Mouse (Mus musculus) intestine, postnatal 0 days (tissue): Measurements from ENCODE around the gene Smyd4. TPM values are rescaled to one million over a fixed set of nuclear protein-coding genes. Genes with fewer than 3 reads are reported as not detected.
"Not testable (repeated sequence)": the region's sequence is repeated elsewhere in the genome, so short reads cannot be mapped to it uniquely, and the experiment has no call there.

ENCODE experiments used
- ATAC-seq: fragments of 200-750 bp; cut with Nextera tagmentation; 2 replicates; pipeline ENCODE4 v1.8.0; 2017; ENCODE audit warnings: mild to moderate bottlenecking, moderate TSS enrichment, moderate library complexity
- H3K27ac ChIP-seq: fragments of 300-500 bp; sonication (generic); 2 replicates; pipeline ENCODE4 v1.5.1; 2014; ENCODE audit warnings: mild to moderate bottlenecking, low read depth, low read length, moderate library complexity
- H3K27me3 ChIP-seq: fragments of 300-500 bp; sonication (generic); replicated peaks from 2 replicates; pipeline ENCODE4 v1.6.1; 2014; ENCODE audit warnings: low read length, mixed read lengths; ENCODE audit not compliant: control insufficient read depth, insufficient read depth
- H3K36me3 ChIP-seq: fragments of 300-500 bp; sonication (generic); 2 replicates; pipeline ENCODE4 v1.6.1; 2014; ENCODE audit warnings: mild to moderate bottlenecking, moderate library complexity; ENCODE audit not compliant: control insufficient read depth, insufficient read depth
- H3K4me1 ChIP-seq: fragments of 300-500 bp; sonication (generic); replicated peaks from 2 replicates; pipeline ENCODE4 v1.6.1; 2014; ENCODE audit warnings: antibody characterized with exemption, low read length, mixed read lengths; ENCODE audit not compliant: control insufficient read depth, insufficient read depth
- H3K4me2 ChIP-seq: fragments of 300-500 bp; sonication (generic); replicated peaks from 2 replicates; pipeline ENCODE4 v1.6.1; 2014; ENCODE audit warnings: low read depth, mild to moderate bottlenecking, moderate library complexity
- H3K4me3 ChIP-seq: fragments of 300-500 bp; sonication (generic); 2 replicates; pipeline ENCODE4 v1.5.1; 2014; ENCODE audit warnings: low read depth, low read length
- H3K9ac ChIP-seq: fragments of 300-500 bp; sonication (generic); 2 replicates; pipeline ENCODE4 v1.6.1; 2014; ENCODE audit warnings: mild to moderate bottlenecking, low read depth, low read length
- H3K9me3 ChIP-seq: fragments of 300-500 bp; sonication (generic); 2 replicates; pipeline ENCODE4 v1.6.1; 2016; ENCODE audit warnings: mixed run types; ENCODE audit not compliant: control insufficient read depth
- CTCF ChIP-seq: sonication (generic); IDR thresholded peaks from 2 replicates; pipeline ENCODE4 v1.5.1; 2016; ENCODE audit warnings: low read depth, mild to moderate bottlenecking, control low read depth, antibody characterized with exemption, moderate library complexity
- WGBS: fragments of 180-500 bp; shearing (Covaris S2); extraction: QIAGEN DNeasy Blood & Tissue Kit; methylation state at CpG from one replicate; pipeline ENCODE4 v1.1.7; 2014; 5-methylcytosine and 5-hydroxymethylcytosine counted together
- polyA plus RNA-seq: library from polyadenylated mRNA; unstranded; fragments of >200 nt; fragmentation: Nextera tagmentation; extraction: Ambion mirVana; gene quantifications from 2 replicates; pipeline ENCODE4 v1.2.1, GENCODE M21; 2015

Smyd4 gene
- polyA plus RNA-seq, 1 experiment from 2014 or later: 3.1 TPM

DNA sequence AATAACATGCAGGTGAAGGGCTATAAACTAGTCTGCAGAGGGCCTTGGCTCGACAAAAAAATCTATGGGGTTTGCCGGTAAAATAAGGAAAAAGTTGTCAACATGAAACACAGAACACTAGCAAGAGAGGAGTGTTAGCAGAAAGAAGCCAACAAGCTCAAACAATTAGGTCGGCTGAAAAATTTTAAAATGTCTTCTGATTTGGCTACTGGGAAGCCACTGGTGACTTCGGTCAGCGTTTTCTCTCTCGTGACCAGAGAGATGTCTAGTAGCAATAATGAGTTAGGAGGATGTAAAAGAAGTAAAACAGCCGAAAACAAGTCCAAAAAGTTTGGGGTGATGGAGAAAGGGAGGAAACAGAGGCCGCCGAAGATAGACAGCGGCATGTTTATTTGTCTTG lies 637 bp upstream of the Smyd4 start:
- Histone ChIP-seq H3K4me1 (no peaks in the 10 kb centered on the region), H3K27me3 (no peaks in the 10 kb centered on the region), H3K4me2 (peak overlapping the region; percentile 89), H3K36me3 (no peaks in the 10 kb centered on the region), H3K4me3 (peak overlapping the region; percentile 76), H3K9ac (peak overlapping the region; percentile 66), H3K9me3 (no peaks in the 10 kb centered on the region), H3K27ac (0 out of 2 replicates have a peak overlapping the region, but pooled peaks have one; percentile 46)
- TF ChIP-seq CTCF: no peak
- under 1% methylated on average over 10 of the region's 10 CpGs for WGBS
- ATAC-seq: no peak

DNA sequence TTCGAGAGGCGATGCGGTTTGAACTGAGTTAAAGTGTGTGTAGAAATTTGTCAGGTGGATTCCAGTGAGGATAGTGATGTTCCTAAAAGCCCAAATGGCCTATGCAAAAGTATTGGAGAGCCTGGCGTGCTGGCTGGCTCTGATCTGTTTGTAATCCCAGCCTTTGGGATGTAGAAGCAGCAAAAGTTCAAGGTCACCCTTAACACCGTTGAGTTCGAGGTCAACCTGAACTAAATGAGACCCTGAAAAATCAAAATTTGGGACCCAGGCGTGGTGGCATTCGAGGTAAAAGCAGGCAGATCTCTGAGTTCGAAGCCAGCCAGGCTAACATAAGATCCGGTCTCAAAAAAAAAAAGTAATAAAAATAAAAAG lies 643 bp downstream of the Smyd4 start:
- no peaks in the 10 kb centered on the region for H3K27me3 ChIP-seq
- H3K4me2 ChIP-seq: peak overlapping the region; percentile 89
- H3K9ac ChIP-seq: peak overlapping the region; percentile 66
- H3K4me1 ChIP-seq: no peaks in the 10 kb centered on the region
- peak overlapping the region; percentile 76 for H3K4me3 ChIP-seq
- no peak for TF ChIP-seq CTCF
- no peaks in the 10 kb centered on the region for H3K9me3 ChIP-seq
- peak overlapping the region; percentile 46; the same call in 1 of the 2 replicates for H3K27ac ChIP-seq
- WGBS: 45% methylated on average over 10 of the region's 10 CpGs
- no peak for ATAC-seq
- no peaks in the 10 kb centered on the region for H3K36me3 ChIP-seq

DNA sequence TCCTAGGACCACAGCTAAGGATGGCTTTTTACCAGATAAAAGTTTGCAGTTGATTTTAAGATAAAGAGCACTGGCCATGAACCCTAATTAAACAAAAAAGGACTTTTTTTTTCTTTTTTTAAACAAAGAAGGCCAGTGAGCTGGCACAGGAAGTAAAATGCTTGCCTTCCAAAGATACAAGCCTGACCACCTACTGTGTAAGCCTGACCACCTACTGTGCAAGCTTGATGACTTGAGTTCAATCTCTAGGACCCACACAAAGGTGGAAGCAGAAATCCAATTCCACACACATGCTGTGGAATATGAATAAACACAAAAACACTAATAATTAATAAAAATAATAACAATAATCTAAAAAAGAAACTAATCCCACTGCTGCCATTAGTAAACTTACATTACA lies 3.0 kb downstream of the Smyd4 start:
- Histone ChIP-seq H3K27ac (no peak overlapping the region), H3K9ac (no peak overlapping the region), H3K27me3 (no peaks in the 10 kb centered on the region), H3K4me2 (no peak overlapping the region), H3K9me3 (no peaks in the 10 kb centered on the region), H3K36me3 (no peaks in the 10 kb centered on the region), H3K4me3 (no peak overlapping the region), H3K4me1 (no peaks in the 10 kb centered on the region)
- no peak for ATAC-seq
- TF ChIP-seq CTCF: no peak

DNA sequence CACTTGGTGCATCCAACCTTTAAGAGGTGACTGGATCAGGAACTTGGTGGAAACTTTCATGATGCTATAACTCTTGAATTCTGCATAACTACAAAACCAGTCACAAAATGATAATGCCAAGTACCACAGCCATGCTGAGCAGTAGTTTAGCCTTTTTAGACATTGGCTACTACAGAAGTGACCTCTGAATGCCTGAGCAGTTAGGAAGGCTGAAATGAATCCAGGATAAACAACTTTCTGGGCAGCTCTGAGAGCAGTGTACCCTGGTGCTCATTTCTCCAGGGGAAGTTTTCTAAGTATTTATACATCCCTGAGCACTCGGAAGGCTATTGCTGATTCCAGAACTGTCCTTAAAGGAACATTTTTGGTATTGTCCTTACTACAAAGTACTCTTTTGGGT lies 7.2 kb downstream of the Smyd4 start:
- Histone ChIP-seq H3K4me2 (no peak overlapping the region), H3K4me1 (no peaks in the 10 kb centered on the region), H3K27ac (no peak overlapping the region), H3K9me3 (no peaks in the 10 kb centered on the region), H3K4me3 (no peak overlapping the region), H3K9ac (no peak overlapping the region), H3K36me3 (no peaks in the 10 kb centered on the region), H3K27me3 (no peaks in the 10 kb centered on the region)
- no peak for ATAC-seq
- TF ChIP-seq CTCF: no peak
- WGBS: 74% methylated on average over 1 of the region's 1 CpGs

DNA sequence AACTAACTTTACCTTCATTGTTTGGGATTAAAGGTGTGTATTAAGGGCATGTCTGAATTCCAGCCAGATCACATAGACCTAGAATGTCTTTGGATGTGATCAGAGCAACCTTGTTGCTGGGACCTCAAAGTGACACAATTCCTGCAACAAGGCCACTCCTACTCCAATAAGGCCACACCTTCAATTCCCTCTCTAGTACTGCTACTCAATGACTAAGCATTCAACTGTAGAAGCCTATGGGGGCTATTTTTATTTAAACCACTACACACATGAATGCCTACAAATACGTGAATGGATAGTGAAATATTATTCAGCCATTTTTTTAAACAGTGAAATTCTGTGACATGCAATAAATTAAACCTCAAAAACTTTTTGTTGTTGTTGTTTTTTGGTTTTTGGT lies 28.9 kb downstream of the Smyd4 start:
- Histone ChIP-seq H3K36me3 (no peaks in the 10 kb centered on the region; the same call in 1 of the 2 replicates), H3K9me3 (no peaks in the 10 kb centered on the region), H3K4me2 (no peak overlapping the region), H3K4me1 (no peaks in the 10 kb centered on the region), H3K9ac (no peak overlapping the region), H3K27me3 (no peaks in the 10 kb centered on the region), H3K27ac (no peak overlapping the region), H3K4me3 (no peak overlapping the region)
- 90% methylated on average over 1 of the region's 1 CpGs for WGBS
- TF ChIP-seq CTCF: no peak
- no peak for ATAC-seq

DNA sequence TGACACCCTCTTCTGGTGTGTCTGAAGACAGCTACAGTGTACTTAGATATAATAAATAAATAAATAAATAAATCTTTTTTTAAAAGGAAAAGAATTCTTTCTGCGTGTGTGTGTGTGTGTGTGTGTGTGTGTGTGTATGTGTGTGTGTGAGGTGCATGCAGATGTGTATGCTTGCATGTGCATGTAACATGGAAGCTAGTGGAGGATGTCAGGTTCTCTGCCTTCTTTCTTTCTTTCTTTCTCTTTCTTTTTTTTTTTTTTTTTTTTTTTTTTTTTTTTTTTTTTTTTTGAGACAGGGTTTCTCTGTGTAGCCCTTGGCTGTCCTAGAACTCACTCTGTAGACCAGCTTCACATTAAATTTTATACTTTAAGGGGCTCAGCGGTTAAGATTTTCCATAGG lies 30.6 kb downstream of the Smyd4 start:
- not testable (repeated sequence) for H3K27ac ChIP-seq, H3K4me3 ChIP-seq, H3K27me3 ChIP-seq, H3K9ac ChIP-seq, H3K36me3 ChIP-seq, ATAC-seq, H3K4me1 ChIP-seq, H3K4me2 ChIP-seq, H3K9me3 ChIP-seq
- 90% methylated on average over 2 of the region's 2 CpGs for WGBS

DNA sequence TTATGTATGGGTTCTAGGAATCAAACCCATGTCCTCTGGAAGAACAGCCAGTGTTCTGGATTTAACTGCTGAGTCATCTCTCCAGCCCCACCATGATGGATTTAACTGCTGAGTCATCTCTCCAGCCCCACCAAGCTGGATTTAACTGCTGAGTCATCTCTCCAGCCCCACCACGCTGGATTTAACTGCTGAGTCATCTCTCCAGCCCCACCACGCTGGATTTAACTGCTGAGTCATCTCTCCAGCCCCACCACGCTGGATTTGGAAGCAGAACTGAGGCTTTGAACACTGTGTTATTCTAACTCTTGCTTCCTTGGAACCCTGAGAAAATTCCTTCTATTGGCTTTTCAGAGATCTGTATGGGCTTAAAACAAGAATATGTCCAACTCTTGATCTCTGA lies 35.3 kb downstream of the Smyd4 start:
- H3K27me3 ChIP-seq, H3K9ac ChIP-seq, H3K9me3 ChIP-seq, H3K4me1 ChIP-seq, H3K4me3 ChIP-seq, ATAC-seq, H3K4me2 ChIP-seq, H3K36me3 ChIP-seq, H3K27ac ChIP-seq: not testable (repeated sequence)
- WGBS: 41% methylated on average over 3 of the region's 3 CpGs
